Mouse (Mus musculus) spleen, postnatal 36 days (tissue): ENCODE results near the gene Kctd4.

ENCODE experiments used
- DNase-seq, 2 experiments: peaks; one replicate each; pipeline ENCODE4 v3.0.0; 2022; ENCODE audit warnings: low spot score in 2 of 2, mixed read lengths in 1 of 2

Gene Kctd4

GRCm38 (mm10) chr14:75990936-75991335 is 36.1 kb downstream of the Kctd4 start:
- no peak for DNase-seq

- DNase-seq: no peak
These were observed 37.6 kb downstream of the Kctd4 start for GRCm38 (mm10) chr14:75992371-75992770.

GRCm38 (mm10) chr14:75998082-75998481 is 43.3 kb downstream of the Kctd4 start:
- DNase-seq: no peak

GRCm38 (mm10) chr14:76001781-76002180 is 47.0 kb downstream of the Kctd4 start:
- DNase-seq: peak; percentile 2 to 16

- no peak for DNase-seq
These were observed 50.2 kb downstream of the Kctd4 start for GRCm38 (mm10) chr14:76005011-76005410.

GRCm38 (mm10) chr14:76008174-76008573 is 53.4 kb downstream of the Kctd4 start:
- no peak for DNase-seq

- DNase-seq: no peak
These were observed 54.4 kb downstream of the Kctd4 start for GRCm38 (mm10) chr14:76009185-76009584.

- DNase-seq: peak; percentile 85 to 90
These were observed 55.6 kb downstream of the Kctd4 start, which contains the start of gene Gtf2f2 for GRCm38 (mm10) chr14:76010102-76011061. Gene Gtf2f2, minus strand, starts transcription at chr14:76010865.

- no peak for DNase-seq
These were observed 56.3 kb downstream of the Kctd4 start for GRCm38 (mm10) chr14:76011062-76011457.

GRCm38 (mm10) chr14:76014331-76014730 is 59.5 kb downstream of the Kctd4 start:
- no peak for DNase-seq
